Mouse (Mus musculus): ENCODE data around the gene Prr22. TPM values are rescaled to one million over a fixed set of nuclear protein-coding genes. Genes with fewer than 3 reads are reported as not detected.

Gene Prr22
- under 1 TPM; 0.13 to 0.22 TPM for total RNA-seq (2021)

DNA sequence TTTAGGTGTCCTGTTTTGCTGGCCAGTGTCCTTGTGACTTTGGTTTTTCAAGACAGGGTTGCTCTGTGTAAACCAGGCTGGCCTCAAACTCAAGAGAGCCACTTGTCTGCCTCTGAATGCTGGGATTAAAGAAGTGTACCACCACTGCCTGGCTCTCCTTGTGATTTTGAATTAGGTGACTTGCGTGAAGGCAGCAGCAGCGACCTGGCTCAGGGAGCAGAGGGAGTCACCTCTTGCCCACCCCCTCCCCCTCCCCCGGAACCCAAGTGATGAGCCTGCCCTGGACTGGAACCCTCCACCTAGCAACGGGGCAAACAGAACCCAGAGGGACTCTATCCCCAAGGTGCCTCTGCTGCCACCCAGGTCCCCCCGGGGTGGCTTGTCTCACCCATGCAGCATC is at the start of gene Prr22:
Prr22 (plus strand) TSS at position 301 of the 400 bp plus-strand sequence.
- intact Hi-C loops (cut with DNase I) = loop anchor here (5.0 kb wide), 1 partner anchor 62 kb away; the partner anchor contains the start of gene Rfx2
- DNase-seq (ENCODE audit: low spot score) = no peak

DNA sequence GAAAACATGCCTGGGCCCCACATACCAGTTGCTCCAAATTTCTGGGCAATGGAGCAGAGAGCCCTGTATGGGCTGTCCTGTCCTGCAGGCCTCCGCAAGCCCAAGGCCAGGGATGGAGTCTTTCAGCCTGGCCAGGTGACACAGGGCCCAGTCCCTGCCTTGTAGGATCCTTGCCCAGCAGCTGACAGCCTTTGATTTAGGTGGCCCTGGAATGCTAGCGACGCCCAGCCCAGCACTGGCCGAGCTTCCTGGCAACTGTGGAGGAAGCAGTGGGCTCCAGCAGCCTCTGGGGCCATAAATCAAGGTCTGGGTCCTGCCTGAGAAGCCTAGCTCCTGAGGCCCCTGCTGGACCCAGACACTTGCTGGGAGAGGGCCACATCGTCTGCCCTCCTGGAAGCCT is 47.6 kb upstream of the Prr22 start:
- DNase-seq (ENCODE audit: low spot score) = no peak
- intact Hi-C loops (cut with DNase I) = no loop called here

DNA sequence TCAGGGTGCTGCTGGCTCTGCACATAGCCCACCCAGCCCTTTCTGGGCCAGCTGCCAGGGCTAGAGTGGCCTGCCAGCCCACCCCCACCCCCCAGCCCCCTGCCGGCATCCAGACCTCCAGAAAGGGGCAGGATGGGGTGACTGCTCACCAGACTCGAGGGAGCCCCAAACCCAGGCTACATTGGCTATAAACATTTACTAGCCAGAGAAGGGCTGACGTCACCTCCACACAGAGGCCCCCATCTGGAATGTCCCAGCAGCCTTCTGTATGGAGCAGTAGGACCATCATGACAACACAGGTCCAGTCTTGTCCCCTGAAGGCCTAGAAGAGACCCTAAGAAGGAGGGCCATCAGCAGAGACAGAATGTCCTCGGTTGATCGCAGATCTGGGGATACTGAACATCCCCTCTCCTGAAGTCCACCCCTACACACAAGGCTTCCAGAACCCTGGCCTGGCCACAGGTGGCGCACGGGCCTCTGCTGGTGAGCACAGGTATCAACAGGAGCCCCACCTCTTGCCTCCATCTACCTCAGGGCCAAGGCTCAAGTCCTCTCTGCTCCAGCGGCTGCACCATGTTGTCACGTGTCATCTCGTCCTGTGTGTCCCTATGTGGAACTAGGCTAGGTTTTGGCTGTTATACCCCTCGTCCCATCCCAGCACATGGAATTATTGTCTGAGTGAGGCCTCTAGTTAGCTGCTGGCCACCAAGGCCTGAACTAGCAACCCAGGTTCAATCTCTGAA is 46.5 kb upstream of the Prr22 start:
- intact Hi-C loops (cut with DNase I) = no loop called here
- DNase-seq (ENCODE audit: low spot score) = no peak

DNA sequence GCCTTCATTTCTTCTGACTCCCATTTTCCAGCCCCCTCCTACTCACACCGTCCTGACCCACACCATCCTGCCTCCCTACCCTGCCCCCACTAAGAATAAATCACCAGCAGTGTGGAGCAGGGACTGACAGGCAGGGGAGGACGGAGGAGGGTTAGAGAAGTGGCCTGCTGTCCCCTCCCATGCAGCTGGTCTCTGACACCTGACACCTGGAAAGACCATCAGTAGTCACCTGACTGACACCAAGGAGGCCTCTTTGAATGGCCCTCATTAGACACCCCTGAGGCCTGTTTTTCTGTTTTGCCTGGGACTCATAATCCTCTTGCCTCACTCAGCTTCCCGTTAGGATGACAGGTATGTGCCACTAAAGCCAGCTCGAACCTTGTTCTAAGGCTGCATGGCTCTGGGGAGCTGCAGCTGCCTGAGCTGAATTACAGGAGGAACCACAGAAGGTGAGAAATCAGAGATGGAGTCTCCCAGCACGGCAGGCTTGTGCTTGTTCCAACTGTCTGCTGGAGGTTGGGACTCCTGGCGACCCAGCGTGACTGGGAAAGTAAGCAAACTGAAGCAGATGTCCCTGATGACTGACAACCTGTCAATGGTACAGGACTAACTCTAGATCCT is 42.9 kb upstream of the Prr22 start:
- intact Hi-C loops (cut with DNase I) = no loop called here
- no peak for DNase-seq (ENCODE audit: low spot score)

DNA sequence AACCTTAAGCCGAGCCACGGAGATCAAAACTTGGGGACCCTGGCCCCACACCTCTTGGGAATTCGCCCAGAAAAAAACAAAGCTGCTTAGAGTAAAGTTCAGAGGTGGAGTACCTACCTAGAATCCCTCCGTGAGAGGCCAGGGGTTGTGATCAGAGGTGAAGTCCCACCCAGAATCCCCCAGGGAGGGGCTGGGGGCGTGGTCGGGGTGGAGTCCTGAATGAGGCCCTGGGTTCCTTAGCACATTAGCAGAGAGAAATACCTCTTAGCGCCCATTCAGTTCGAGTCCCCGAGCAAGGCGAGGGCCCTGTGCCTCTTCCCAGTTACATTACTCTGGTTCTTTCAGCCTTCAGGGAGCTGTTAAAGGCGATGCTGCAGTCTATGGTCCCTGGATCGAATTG is 42.4 kb upstream of the Prr22 start:
- intact Hi-C loops (cut with DNase I) = no loop called here
- DNase-seq (ENCODE audit: low spot score) = no peak

DNA sequence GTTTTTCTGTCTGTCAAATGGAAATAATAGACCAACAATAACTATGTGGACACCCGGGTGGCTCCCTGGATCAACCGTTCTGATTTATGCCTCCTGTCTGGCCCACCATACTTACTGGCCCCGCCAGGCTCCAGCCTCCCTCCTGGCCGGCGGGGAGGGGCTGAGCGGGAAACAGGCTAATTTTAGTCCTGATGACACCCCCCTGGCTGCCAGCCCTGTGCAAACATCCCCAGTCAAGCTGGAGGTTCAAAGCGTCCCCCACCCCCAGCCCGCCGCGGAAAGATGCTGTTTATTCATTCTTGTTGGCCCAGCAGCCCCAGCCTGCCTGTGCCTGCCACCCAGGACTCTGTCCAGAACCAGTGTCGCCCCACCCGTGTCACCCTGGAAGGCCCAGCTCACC is 41.9 kb upstream of the Prr22 start:
- intact Hi-C loops (cut with DNase I) = no loop called here
- DNase-seq (ENCODE audit: low spot score) = no peak

DNA sequence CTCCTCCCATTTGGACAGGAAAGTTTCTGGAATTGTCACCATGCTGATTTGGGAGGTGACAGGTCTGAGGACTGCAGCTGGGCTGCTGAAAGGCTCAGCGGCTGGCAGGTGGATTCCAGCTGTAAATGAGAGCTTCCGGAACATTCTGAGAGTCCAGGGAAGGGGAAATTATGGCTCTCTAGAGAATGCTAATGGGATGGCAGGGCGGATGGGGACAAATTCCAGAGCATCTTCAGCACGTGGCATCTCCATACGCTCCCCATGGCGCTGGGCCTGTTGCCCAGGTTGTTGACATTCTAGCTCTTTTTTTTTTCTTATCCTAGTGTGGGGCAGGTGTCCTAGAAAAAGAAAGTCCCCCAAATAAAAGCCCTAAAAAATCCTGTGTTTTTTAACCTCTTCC is 40.9 kb upstream of the Prr22 start:
- no peak for DNase-seq (ENCODE audit: low spot score)
- intact Hi-C loops (cut with DNase I) = no loop called here

DNA sequence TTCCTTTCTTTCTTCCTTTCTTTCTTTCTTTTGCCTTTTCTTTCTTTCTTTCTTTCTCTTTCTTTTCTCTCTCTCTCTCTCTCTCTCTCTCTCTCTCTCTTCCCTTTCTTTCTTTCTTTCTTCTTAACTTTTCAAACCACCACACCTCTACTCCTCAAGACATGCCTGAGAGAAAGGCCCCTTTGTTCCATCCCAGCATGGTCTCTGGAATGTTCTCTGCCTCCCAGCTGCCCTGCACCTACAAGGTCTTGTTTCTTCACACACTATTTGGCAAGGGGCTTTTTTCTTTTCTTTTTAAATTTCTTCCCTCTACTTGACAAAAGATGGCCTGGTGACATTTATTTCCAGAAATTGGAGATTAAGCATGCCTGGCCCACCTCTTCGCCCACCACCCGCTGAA is 40.4 kb upstream of the Prr22 start:
- no peak for DNase-seq (ENCODE audit: low spot score)
- intact Hi-C loops (cut with DNase I) = no loop called here

DNA sequence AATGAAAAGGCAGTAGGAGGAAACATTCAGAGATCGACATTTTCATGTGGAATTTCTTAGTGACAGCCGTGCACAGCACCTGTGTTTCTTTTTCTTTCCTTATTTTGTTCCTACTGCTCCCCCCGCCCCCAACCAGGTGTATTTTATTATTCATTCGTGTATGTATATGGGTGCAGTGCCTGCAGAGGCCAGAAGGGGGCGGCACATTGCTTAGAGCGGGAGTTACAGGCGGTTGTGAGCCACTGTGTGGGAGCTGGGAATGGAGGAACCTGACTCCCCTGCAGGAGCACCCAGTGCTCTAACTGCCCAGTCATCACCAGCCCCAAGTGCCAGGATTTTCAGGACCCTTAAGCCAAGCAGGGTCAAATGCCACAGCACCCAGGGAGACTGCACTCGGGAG is 33.5 kb upstream of the Prr22 start:
- DNase-seq (ENCODE audit: low spot score) = no peak
- intact Hi-C loops (cut with DNase I) = no loop called here

DNA sequence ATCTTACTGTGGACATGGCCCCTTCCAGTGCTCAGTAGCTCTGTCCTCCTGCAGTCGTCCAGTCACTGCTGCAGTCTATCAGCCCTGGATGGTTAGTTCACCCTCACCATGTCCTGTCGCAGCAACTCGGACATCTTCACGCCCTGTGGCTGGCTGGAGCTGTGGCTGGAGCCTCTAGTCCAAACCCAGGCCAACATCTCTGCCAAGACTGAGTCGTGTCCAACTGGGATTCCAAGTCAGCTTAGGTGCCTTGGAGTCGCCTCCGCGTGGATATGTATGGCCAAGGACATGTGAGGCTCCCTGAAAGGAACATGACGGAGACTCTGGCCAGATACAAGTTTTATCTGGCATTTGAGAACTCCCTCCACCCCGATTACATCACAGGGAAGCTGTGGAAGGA is 31.8 kb upstream of the Prr22 start:
- intact Hi-C loops (cut with DNase I) = no loop called here
- DNase-seq (ENCODE audit: low spot score) = no peak

DNA sequence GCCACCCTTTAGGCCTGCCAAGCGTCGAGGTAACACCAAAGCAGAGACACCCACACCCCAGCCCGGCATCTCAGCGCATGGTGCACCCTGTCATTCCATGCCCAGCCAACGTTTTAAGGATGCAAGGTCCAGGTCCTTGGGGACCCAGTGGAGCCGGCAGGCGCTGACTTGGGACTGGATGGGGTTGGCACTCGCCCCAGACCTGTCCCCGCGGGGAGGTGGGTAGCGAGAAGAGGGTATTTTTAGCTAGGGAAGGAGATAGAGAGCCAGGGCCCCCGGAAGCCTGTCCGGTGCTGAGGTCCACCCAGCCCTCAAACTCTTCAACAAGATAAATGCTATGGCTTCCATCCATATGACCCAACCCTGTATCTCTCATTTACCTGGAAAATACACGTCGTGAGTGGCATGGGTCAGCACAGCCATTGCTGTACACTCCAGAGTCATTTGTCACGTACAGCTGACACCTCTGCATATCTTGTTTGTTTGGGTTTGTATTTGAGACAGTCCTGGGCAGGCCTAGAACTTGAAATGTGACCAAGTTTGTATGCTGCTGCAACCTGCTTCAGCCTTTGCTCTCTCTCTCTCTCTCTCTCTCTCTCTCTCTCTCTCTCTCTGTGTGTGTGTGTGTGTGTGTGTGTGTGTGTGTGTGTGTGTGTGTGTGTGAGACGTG is 29.8 kb upstream of the Prr22 start:
- DNase-seq (ENCODE audit: low spot score) = no peak
- intact Hi-C loops (cut with DNase I) = no loop called here

DNA sequence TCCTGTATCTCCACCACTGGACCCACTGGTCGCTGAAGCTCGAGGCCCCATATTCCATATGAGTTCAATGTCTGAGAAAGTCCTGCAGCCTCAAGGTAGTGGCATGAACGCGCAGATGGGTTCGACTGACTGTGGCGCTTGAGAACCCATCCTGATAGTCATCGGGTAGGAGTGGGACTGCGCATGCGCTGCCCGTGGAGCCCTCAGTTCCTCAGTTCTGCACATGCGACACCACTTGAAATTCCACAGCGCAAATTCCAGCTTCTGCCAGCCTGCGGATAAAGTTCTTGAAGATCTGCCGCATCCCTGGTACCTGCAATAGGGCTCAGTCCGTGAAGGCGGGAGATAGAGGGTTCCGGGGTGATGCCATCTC is 29.3 kb upstream of the Prr22 start:
- intact Hi-C loops (cut with DNase I) = no loop called here
- no peak for DNase-seq (ENCODE audit: low spot score)

DNA sequence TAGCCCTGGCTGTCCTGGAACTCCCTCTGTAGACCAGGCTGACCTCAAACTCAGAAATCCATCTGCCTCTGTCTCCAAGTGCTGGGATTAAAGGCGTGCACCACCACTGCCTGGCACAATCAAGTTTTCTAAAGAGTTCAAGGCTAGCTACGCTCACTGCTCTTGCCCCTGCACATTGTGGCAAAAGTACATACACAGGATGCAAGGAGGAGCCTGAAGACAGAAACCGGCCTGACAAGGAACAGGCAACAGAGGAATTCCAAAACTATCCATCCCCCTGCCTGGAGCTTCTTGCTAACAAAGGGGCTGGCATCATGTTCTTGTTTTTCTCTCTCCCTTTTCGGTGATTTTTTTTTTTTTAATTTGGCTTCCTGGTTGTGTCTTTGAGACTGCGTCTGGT is 25.9 kb upstream of the Prr22 start:
- intact Hi-C loops (cut with DNase I) = no loop called here
- DNase-seq (ENCODE audit: low spot score) = no peak

DNA sequence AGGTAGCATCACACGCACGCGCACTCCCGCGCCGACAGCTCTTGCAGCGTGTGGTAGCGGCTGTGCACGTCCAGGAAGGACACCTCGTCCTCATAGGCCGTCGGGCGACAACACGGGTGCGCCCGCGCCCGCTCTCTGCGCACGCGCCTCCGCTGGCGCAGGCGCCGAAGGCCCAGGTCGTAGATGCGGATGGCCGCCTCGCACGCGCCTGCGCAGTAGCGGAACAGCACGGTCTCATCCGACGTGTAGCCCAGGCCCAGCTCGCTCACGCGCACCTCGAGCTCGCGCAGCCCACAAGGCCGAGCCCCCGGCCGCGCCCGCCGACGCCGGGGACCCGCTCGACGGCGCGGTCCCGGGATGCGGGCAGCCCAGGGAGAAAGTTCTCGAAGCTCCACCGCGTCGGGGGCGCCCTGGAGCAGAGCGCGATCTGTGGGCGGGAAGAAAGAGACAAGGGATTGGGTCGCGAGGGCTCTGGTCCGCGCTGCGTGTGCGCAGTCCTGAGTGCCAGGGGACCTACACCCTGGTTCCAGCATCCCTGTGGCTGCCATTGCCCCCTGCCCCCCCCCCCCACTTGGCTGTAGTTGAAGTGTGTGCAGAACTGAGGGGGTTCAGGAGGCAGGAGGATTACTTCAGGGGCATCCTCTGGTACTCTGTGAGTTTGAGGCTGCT is 18.5 kb upstream of the Prr22 start:
- no peak for DNase-seq (ENCODE audit: low spot score)
- intact Hi-C loops (cut with DNase I) = no loop called here

DNA sequence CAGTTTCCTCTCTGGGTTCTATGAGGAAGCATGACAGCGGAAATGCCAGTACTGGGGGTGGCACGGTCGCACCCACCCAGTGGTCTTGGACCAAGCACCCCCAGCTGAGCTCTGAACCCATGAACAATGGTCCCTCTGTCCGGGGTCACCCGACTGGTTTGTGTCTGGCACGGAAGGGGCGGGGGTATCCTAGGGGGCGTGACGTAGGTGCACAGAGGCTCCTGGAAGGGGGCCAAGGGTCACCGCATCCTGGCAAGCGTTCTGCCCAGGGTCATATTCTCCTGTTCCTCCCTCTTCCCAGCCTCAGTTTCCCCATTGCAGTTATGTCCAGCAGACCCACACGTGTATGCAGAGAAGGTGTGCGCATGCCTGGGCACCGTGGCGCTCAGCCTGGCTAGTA is 16.6 kb upstream of the Prr22 start:
- no peak for DNase-seq (ENCODE audit: low spot score)
- intact Hi-C loops (cut with DNase I) = no loop called here

DNA sequence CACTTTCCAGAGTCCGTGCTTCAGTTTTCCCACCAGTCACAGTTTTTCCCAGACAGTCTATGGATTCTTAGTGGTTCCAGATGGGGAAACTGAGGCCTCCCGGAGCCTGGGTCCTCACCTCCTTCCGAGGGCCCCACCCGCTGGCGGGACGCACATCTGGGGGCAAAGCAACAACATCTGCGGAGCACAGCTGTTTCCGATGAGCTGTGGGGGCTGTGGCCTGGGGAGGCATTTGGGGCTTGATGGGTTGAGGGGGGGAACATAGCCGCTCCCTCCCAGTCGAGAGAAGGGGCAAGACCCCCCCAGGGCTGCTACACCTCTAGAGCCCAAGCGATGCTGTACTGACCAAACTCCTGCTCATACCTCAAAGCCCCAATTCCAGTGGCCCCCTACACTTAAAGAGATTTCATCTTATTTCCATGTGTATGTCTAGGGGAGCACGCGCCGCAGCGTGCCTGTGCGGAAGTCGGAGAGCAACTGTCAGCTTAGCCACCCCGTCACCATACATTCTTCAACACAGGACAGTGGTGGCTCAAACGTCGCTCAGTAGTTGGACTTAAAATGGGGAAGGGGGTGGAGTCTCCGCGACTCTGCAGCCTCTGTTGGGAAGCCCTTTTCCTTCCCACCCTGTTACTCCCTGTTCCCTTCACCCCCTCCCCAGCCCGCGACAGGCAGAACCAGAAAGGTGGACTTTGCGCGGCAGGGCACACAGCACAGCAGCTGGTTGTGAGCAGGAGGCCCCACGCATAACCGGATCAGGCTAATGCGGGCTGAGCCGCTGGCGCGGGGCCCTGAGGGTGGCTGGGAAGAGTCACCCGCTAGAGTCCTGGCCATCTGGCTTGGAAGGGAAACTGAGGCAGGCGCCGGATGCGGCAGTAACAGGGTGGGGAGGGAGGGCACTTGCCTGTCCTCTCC is 15.5 kb upstream of the Prr22 start:
- no peak for DNase-seq (ENCODE audit: low spot score)
- intact Hi-C loops (cut with DNase I) = no loop called here

DNA sequence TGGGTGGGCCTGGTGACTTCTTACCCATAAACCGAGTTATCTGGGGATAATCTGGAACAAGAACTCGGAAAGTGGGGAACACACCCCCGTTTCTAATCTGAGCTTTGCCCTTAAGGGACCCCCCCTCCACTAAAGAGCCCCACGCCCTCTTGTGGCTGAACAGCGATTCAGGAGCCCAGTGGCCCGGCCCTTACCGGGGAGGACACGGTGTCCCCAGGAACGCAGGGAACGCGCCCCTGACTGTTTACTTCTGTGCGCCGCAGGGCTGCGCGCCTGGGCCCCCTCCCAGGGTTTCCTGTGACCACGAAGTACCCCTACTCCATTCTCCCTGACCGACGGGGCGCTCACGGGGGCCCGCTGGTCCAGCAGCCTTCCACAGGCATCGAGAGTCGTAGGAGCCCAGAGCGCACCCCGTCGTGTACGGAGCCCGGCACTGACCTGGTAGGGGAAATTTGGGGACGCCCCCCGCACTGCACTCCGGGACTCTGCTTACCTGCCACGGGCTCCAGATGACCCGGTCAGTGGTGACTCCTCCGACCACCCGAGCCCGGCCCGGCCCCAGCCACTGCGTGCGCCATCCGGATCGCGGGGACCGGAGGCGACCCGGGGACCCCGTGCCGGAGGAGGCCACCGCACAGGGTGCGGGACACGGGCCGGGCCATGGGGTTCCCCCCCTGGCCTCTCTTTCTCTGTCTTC is 13.2 kb upstream of the Prr22 start:
- no peak for DNase-seq (ENCODE audit: low spot score)
- intact Hi-C loops (cut with DNase I) = loop anchor here (2.0 kb wide), 2 partner anchors 38 to 62 kb away; partner anchors contain the start of gene Vmac

DNA sequence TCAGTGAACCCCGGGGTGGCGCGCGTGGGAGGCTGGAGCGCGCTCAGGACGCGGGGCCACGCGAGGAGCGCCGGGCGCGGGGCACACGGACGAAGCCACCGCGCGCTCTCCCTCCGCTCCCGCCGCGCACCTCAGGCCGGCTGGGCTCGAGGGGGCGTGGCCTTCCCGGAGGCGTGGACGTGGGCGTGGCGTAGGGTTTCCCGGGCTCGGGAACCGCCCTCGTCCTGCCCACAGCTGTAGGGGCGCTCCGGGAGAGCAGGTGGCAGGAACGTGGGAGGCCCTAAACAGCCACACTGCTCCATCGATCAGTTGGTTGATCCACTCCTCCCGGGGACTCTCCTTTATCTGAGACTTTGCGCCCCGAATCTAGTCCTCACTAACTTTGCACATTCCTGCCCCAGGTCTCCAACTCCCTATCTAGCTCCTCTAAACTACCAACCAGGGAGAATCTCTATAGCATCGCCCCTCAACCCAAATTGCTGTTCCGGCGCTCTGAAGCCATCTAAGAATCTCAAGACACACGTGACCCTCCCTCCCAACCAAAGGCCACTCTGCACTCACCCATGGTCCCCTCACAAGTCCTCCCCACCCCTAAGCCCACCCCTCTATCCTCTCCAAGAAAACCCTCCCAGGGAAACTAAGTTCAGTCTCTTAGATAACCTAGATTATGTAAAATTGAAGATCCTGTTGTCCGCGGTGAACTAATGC is 12.5 kb upstream of the Prr22 start, which contains the start of gene Nrtn:
Nrtn (minus strand) TSS at position 115 of the 708 bp plus-strand sequence.
- DNase-seq (ENCODE audit: low spot score) = peak; percentile 65
- intact Hi-C loops (cut with DNase I) = loop anchor here (2.0 kb wide), 2 partner anchors 39 to 63 kb away; partner anchors contain the start of gene Vmac

Data from heart, postnatal 25 days (tissue).